Mouse (Mus musculus): ENCODE results near the gene Cct3.

GRCm38 (mm10) chr3:88324951-88325405 lies 28.1 kb downstream of the Cct3 start, which contains the start of gene Glmp:
- TF ChIP-seq POLR2A (IDR thresholded peaks at IDR 0.05; ENCODE audit: low read depth, low read length), result no peak
- TF ChIP-seq CTCF (conservative IDR thresholded peaks at IDR 0.05; ENCODE audit: insufficient read depth, insufficient read length, low read depth, low read length), result no peak

Data from kidney, adult 2 months (tissue).